In the genomic region with DNA sequence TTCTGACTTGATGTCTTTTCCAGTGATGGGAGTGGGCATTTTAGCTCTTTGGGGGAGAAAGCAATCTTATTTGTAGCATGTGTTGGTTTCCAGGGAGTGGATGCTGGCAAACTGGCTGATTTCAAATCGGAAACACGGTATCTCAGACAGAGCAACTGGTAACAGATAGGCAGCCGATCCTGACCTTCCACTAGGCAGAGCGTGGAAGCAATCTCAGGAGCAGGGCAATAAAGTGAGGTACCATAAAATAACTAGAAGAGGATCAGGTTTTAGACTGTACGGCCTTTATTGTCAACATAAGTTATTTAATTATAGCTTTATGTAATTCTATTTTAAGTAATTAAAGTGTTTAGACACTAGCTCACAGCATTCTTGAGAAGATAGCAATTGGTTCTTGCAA, we compare ENCODE assay signal across 22 mouse cellular contexts.
"Had no signal": no experiment of that assay in that cellular context is flagged by ENCODE, and none has a peak within 500 bp of the region (broad histone marks: within the 10 kb centered on the region; RNA-seq: fewer than 3 reads in every experiment).

No protein-coding gene starts in this region.

- ATAC-seq: liver, embryonic 12.5 days; midbrain, embryonic 13.5 days; midbrain, embryonic 16.5 days had no signal

- H3K4me3 ChIP-seq: limb, embryonic 10.5 days; limb, embryonic 13.5 days; liver, embryonic 12.5 days; liver, embryonic 15.5 days; lung, embryonic 15.5 days; megakaryocyte, embryonic 14.5 days; midbrain, embryonic 10.5 days; midbrain, embryonic 13.5 days; myocyte; neural tube, embryonic 13.5 days had no signal

- H3K4me2 ChIP-seq: limb, embryonic 13.5 days; liver, embryonic 12.5 days; liver, embryonic 15.5 days; lung, embryonic 15.5 days; midbrain, embryonic 13.5 days; neural tube, embryonic 13.5 days had no signal

- H3K9ac ChIP-seq: limb, embryonic 13.5 days; liver, embryonic 12.5 days; liver, embryonic 15.5 days; lung, embryonic 15.5 days; midbrain, embryonic 13.5 days; neural tube, embryonic 13.5 days had no signal

- H3K9me3 ChIP-seq: limb, embryonic 10.5 days; limb, embryonic 13.5 days; liver, embryonic 12.5 days; liver, embryonic 15.5 days; lung, embryonic 15.5 days; megakaryocyte, embryonic 14.5 days; midbrain, embryonic 10.5 days; midbrain, embryonic 13.5 days; neural tube, embryonic 13.5 days had no signal

- H3K27ac ChIP-seq: limb, embryonic 10.5 days; limb, embryonic 13.5 days; liver, embryonic 12.5 days; liver, embryonic 15.5 days; lung, embryonic 15.5 days; midbrain, embryonic 10.5 days; midbrain, embryonic 13.5 days; neural tube, embryonic 13.5 days had no signal

- H3K27me3 ChIP-seq: limb, embryonic 13.5 days; liver, embryonic 12.5 days; liver, embryonic 15.5 days; lung, embryonic 15.5 days; megakaryocyte, embryonic 14.5 days; midbrain, embryonic 13.5 days; neural tube, embryonic 13.5 days had no signal

- H3K36me3 ChIP-seq: limb, embryonic 10.5 days; limb, embryonic 13.5 days; liver, embryonic 12.5 days; liver, embryonic 15.5 days; lung, embryonic 15.5 days; midbrain, embryonic 10.5 days; midbrain, embryonic 13.5 days; neural tube, embryonic 13.5 days had no signal

- DNase-seq: kidney, adult 18-20 months; kidney, adult 9 months; kidney, postnatal 14 days; kidney, postnatal 4 days; layer of hippocampus, postnatal 36 days; liver; lung, adult 18-20 months; lung, postnatal 10 days; lung, postnatal 36 days; thymus, adult 18-20 months; thymus, postnatal 36 days had no signal

- H3K4me1 ChIP-seq: liver, embryonic 12.5 days; liver, embryonic 15.5 days; lung, embryonic 15.5 days; midbrain, embryonic 10.5 days; midbrain, embryonic 13.5 days; neural tube, embryonic 13.5 days had no signal
